Mouse (Mus musculus) cerebral cortex, adult 2 months (tissue): Measurements from ENCODE around the gene Osm.

Experiments
- WGBS: fragments of 180-500 bp; shearing (Covaris S2); methylation state at CpG from one replicate; pipeline ENCODE4 v1.1.7; 2018; 5-methylcytosine and 5-hydroxymethylcytosine counted together

Gene Osm

DNA sequence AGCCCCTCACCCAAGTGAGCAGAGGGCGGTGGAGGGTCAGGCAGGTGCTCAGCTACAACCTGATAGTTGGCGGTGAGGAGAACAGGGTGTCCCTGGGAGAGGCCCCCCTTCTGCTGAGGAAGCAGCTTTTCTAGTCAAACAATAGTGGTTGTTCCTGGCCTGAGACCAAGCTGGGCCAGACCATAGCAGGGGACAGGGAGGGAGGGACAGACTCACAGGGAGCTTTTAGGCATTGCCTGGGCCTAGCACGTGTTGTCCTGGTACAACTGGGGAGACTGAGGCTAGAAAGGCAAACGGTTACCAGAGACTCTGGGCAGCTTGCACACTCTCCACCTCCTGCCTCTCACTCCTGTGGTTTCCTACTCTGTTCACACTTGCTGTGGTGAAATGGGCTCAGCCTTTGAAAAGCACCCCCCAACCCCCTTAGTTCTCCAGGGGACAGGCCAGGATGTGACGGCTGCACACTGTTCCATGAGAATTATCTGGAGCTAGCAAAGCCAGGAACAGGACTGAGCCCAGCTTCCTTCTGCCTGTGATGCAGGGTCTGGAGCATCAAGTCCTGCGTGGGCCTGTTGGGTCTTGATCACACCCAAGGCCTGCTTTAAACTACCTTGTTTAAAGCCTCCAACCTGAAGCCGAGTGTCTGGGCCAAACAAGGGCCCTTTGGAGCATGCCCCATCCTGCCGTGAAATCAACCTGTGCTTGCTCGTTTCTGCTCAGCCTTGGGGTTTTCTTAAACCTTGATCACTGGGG lies 19.8 kb upstream of the Osm start:
- 68% methylated on average over 9 of the region's 9 CpGs for WGBS

DNA sequence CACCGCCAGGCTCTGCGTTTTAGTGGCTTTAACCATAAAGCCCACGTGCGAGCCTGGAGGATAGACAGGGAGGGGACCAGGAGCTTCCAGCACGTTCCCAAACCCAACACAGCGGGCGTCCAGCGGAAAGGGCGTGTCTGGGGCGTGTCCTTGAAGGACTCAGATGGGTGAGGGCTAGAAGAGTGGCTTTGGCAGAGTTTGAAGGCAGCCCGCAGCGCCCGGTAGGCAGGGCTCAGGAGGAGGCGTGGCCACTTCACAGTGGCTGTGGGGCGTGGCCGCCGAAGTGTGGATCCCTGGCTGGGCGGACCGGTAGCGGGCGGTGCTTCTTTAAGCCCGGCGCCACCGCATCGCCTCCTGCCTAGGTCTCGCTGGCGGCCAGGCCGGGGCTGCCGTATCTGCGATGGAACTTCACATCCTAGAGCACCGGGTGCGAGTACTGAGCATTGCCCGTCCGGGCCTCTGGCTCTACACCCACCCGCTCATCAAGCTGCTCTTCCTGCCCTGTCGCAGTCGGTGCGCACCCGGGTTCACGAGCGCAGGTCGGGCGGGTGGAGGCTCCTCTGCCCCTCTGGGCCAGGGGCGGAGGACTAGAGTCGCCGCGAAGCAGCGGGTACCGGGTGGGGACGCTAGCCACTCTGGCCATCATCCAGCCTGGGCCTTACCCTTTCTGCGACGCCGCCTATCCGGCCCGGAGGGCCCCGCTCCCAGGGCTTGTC lies 18.1 kb upstream of the Osm start, which contains the start of gene Castor1:
Castor1 (plus strand) TSS at position 312 of the 716 bp plus-strand sequence.
- 4% methylated on average over 56 of the region's 56 CpGs for WGBS

DNA sequence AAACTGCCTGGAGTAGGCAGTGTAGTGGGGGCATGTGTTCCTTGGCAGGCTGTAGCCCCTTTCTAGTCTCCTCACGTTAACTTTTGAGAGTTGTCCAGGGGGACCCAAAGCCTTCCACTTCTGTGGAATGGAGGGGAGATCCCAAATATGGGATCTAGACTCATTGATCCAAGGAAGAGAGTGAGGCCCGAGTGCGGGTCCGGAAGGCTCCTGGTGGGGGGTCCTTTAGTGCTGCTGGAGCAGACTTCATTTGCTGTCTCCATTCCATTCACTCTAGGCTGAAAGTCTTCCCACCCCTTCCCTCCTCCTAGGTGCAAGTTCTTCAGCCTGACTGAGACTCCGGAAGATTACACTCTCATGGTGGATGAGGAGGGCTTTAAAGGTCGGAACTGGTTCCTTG lies 17.6 kb upstream of the Osm start:
- WGBS, result 26% methylated on average over 6 of the region's 6 CpGs

DNA sequence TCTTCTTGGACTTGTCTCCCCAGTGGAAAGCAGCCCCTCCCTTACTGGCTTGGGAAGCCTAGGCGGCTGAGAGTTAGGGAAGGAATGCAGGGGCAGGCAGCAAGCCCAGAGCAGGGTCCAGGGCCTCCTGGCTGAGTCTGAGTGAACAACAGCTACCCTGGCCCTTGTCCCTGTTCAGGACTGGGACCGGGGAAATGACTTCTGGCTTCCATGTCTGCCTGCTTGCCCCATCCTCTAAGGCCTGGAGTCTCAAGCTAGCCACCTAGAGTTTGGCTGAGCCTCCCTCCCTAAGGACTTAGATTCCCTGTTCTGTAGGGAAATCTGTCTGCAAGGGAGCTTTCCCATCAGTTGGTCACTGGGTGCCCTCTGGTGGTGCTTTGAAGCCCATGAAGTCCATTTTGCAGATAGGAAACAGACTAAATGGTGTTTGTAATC lies 16.9 kb upstream of the Osm start:
- WGBS, result 25% methylated on average over 2 of the region's 2 CpGs

DNA sequence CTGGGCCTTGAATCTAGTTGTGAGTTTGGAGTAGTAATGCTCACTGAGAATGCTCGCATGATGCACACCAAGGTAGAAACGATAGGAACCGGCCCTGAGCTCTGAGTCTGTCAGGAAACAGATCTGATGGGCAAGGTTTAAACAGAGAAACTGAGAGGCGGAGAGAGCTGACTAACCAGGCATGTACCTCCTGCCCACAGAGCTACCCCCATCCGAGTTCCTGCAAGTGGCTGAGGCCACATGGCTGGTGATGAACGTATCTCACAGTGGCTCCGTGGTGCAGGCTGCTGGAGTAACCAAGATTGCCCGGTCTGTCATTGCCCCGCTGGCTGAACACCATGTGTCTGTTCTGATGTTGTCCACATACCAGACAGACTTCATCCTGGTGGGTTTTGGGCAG lies 16.3 kb upstream of the Osm start:
- 56% methylated on average over 9 of the region's 9 CpGs for WGBS

DNA sequence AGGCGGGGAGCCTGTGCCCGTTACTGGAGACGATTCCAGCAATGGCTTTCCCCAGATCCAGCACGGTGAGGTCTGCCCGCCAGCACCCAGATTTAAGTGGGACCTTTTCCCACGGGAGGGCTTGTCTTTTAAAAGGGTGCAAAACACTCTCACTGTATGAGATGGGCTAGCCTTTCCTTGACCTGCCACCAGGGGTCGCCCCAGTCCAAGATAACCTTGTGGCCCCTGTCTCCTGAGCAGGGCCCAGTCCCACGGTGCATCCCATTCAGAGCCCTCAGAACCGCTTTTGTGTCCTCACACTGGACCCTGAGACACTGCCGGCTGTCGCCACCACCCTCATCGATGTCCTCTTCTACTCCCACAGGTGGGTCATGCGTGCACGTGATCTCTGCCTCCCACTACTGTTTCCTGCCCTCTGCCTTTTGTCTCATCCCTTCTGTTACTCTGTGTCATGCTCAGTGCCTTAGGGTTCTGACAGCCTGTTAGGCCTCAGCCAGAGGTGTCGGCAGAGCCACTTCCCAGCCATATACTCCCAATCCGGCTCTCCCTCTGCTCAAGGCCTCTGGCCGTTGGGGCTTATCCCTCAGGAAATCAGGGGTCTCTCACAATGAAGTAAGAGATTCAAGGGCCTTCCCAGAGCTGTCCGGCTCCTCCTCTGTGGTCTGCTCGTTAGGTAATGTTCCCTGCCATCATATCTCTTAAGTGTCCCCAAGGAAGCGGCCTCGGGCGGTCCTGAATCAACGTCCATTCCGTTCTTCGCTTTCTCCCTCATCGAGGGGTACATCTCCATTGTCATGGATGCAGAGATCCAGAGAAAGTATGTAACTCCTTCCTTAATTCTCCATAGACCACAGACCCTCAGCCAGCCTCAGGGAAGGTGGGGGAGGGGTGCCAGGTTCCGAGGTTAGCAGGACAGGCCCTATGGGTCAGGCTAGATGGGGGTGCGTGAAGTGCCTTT lies 15.5 kb upstream of the Osm start:
- WGBS, result 62% methylated on average over 28 of the region's 28 CpGs

DNA sequence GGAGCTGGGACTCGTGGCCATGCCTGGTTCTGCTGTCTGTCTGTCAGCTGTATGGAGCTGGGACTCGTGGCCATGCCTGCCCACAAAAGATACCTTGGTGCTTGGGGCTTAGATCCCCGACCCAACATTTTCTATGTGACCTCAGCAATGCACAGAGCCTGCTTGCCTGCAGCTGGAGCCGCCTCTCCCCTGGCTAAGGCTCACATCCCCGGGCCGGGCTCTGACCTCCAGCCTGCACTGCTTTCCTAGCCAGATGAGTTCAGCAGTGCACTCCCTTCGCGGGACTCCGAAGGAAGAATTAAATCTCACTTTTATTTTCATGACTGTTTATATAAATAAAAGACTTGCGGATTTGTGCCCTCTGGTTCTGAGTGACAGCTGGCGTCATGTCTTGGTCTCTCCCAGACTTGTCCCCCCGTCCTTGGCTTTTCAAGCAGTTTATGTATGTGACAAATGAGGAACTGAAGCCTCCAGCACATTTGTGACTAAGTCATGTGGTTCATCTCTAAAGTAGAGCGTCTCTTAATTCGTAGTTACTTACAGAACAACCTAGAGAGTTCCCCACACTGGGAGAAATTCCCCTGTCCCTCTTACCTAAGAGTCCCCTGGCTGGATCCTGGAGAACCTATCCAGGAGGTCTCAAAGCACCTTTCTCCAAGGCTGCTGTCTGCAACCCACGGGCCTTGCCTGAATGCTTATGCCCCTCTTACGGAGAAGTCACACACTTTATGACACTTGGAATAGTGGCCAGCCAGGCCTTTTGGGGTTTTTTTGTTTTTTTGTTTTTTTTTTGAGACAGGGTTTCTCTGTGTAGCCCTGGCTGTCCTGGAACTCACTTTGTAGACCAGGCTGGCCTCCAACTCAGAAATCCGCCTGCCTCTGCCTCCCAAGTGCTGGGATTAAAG lies 13.9 kb upstream of the Osm start:
- WGBS, result 85% methylated on average over 17 of the region's 17 CpGs

DNA sequence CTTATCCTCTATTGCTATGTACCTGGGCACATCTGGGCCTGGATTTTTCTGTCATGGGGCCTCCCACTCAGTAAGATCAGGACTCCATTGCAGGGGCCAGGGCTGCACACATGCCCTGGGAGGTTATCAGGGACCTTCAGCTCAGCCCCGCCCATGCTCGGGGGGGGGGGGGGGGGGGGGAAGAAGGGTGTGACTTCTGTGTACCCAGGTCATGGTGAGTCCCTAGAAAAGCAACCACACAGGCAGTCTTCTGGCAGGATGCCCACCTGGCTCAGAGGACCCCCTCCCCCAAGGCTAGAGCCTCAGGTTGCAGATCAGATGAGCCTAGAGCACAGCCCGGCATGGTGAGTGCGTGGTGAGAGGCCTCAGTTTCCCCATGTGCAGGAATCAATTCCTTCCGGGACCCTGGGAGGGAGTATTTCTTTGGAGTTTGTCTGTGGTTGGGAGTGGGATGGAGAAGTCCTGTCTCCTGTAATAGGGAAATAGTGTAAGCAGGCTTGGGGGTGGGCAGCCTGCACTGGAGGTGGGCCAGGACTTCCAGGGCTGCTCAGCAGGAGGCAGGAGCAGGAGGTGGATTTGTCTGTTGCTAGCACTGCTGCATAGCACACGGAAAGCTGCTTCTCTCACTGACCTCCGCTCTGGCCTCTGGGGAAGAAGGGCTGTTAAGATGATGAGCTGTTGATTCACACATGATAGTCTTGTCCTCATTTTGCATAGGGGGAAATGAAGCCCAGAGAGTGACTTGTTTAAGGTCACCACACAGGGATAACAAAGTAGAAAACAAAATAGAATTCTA lies 12.6 kb upstream of the Osm start:
- 54% methylated on average over 7 of the region's 7 CpGs for WGBS

DNA sequence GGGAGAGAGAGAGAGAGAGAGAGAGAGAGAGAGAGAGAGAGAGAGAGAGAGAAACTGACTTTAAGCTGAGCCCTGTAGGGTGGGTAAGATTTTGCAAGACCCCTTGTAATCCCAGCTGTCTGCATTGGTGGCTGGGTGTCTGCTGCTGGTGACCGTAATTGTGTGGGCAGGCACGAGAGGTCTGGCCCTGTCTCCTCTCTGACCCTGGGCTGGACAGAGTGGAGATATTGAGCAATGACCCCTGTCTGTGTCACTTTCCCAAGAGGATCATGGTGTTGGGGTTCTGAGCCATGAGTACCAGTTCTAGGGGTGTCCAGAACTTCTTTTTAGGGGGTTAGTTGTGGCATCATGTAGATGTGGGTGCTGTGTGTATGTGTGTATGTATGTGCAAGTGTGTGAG lies 12.0 kb upstream of the Osm start:
- WGBS, result 81% methylated on average over 2 of the region's 2 CpGs

DNA sequence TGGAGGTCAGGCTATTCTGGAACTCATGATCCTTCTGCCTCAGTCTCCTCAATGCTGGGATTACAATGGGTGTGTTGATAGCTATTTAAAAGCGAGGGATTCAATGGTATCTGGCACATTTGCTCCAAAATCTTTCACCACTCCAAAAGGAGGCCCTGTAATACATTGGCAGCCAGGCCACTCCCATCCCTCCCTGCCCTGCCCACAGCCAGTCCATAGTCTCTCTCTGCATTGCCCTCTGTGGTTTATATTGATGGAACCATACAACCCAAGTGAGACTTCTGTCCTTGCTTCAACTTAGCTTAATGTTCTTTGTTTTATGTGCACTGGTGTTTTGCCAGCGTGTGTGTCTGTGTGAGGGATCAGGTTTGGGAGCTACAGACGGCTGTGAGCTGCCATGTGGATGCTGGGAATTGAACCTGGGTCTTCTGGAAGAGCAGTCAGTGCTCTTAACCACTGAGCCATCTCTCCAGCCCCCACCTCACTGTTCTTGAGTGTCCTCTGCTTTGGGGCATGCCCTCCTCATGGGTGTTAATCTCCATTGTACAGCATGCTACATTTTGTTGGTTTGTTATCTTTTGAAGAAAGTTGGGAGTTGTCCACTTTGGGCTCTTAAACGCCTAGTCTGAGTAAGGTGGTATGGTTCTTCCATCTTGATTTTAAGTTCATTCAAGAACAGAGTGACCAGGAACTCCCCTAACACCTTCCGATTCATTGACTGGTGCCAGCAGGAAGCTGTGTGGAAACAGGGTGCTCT lies 9.5 kb upstream of the Osm start:
- 91% methylated on average over 5 of the region's 5 CpGs for WGBS

DNA sequence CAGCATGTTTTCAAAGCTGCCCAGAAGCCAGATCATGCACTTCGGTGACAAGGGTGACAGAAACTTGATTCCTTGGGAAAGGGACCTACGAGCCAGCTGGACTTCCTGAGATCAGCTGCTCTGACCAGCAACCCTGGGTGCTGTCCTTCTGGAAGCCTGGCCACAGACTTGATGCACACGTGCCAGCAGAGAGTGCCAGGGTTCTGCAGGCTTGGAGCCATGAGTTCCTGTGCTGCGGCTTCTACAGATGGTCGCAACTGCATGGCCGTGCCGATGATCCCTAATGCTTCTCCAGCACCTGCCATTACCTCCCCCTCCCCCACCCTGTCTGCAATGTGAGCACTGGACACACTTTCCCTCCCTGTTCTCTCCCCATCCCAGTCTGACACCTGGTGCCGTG lies 7.8 kb upstream of the Osm start:
- WGBS, result 29% methylated on average over 8 of the region's 8 CpGs

DNA sequence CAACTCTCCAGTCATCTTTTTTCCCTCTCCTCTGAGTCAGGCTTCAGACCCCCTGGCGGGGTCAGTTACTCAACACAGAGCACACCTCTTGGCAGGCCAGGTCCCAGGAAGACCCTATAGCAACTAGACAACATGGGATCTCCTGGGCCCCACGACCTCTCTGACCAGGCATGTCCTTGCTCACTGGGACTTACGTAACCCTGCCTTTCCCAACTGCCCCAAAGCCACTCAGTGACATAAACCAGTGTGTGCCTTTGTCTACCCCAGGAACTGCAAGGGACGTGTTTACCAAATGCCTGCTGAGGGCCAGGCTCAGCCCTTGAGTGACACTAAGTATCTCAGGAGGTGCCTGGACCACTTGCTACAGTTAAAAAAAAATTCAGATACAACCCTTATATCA lies 6.4 kb upstream of the Osm start:
- WGBS, result 90% methylated on average over 4 of the region's 4 CpGs

DNA sequence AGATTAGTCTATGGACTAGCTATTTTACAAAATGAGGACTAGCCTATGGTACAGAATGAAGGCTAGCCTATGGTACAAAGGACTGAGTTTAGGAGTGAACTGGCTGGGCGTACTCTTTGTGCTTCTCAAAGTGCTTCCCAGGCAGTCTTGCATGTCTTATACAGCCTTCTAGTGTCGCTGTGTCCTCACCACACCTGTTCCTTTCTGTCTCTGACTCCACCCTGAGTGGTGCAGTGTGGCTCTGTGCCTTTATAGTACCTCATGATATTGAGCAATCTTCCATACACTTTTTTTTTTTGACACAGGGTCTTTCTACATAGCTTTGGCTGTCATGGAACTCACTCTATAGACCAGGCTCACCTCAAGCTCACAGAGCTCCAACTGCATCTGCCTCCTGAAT lies 4.8 kb upstream of the Osm start:
- 100% methylated on average over 2 of the region's 2 CpGs for WGBS

DNA sequence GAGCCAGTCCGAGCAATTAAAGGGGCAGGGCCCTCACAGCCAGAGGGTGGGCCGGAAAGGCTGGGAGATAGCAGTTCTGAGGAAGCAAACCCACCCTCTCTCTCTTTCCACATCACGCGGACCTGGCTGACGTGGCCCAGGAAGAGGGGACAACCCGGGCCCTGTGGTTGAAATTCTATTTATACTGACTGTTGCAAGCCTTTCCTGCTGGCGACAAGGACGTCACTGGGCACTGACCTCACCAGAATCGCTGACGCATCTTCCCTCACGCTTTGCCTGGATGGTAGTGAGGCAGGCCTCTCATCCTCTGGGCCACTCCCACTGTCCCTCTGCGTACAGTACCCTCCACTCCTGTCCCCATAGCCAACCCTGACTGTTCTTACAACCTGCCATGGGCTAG lies 3.6 kb upstream of the Osm start:
- WGBS, result 78% methylated on average over 12 of the region's 12 CpGs

DNA sequence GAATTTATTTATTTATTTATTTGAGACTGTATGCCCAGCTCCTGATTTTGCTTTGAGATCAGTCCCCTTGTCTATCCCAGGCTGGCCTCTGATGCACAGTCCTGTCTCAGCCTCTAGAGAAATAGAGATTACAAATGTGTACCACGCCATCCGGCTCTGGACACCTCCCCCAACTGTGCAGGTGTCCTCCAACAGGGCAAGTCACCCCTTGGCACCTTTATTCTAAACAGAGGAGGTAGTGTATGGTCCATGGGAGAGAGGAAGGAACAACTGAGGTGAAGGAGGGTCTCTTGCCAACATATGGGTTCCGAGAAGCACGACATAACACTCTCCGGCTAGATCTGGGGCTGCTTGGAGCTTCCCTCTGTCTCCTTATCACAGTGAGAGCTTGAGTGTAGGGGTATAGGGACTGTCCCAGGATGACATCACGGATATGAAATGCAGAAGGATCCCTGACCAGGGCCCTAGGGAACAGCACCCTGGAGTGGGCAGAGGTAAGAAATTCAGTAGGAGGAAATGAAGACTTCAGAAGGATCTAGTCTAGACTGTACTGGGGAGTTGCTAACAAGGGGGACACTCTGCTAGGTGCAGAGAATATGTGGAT lies 1.1 kb upstream of the Osm start:
- WGBS, result 95% methylated on average over 6 of the region's 6 CpGs

DNA sequence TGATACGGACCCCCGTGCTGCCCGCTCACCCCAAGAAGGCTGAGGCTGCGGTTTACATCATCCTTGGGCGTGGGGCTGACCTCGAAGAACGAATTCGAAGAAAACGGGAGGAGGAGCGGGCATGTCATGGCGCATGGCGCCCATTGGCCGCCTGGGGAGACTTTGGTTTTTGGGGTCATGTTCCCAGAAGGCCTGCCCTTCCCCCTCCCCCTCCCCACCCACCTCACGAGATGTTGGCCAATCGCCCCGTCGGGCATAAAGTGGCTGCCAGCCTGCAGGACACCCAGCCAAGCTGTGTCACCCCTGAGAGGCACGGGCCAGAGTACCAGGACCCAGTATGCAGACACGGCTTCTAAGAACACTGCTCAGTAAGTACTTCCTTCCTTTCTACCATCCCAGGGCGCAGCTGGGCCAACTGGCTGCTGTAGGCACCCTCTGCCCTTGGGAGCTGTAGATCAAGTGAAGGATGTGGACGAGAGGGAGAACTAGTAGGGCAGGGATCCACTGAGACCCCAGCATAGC lies 387 bp downstream of the Osm start:
- 74% methylated on average over 21 of the region's 21 CpGs for WGBS

DNA sequence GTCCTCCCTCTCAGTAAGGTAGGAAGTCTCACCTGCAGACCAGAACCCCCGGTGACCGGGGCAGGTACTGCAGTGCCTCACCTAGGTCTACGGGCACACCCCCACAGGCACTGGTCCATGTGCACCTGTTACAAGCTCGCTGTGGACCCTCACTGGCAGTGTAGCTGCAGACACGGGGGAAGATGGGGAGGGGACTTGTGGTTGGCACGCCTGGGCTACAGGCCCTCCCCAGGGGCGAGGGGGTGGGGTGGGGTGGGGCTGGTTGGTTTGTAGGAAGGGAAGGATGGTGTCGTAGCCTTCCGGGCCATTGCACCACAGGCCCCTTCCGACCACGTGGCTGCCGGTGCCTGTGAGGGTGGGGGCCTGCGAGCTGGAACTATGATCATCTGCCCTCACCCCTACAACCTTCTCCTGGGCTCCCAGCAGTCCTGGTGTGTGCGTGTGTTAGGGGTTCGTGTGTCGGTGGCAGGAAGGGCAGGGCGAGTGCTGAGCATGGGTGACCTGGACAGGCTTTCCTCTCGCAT lies 1.2 kb downstream of the Osm start:
- WGBS, result 80% methylated on average over 18 of the region's 18 CpGs

DNA sequence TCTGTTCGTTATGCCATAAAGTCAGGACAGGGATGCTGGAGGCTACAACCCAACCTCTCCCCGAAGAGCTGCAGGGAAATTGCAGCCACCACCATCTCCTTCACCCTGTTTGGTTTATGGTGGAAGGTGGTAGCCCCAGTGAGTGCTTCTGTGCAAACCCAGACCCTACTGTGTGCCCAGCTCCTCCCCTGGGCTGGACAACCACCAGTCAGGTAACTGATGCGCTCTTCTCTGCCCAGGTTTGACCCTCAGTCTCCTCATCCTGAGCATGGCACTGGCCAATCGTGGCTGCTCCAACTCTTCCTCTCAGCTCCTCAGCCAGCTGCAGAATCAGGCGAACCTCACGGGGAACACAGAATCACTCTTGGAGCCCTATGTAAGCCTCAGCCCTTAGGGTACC lies 1.9 kb downstream of the Osm start:
- whole genome bisulfite sequencing, result 89% methylated on average over 6 of the region's 6 CpGs

DNA sequence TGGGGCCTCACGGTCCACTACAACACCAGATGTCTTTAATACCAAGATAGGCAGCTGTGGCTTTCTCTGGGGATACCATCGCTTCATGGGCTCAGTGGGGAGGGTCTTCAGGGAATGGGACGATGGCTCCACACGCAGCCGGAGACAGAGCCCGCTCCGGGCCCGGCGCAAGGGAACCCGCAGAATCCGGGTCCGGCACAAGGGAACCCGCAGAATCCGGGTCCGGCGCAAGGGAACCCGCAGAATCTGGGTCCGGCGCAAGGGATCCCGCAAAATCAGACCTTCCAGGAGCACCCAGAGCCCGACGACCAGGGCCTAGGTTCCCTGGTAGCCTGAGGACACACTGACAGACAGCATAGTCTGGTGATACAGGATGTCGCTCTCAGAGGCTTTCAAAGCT lies 3.5 kb downstream of the Osm start:
- 96% methylated on average over 23 of the region's 23 CpGs for WGBS
